Mouse (Mus musculus) heart, embryonic 14.5 days (tissue): Measurements from ENCODE around the gene Gast. TPM values are rescaled to one million over a fixed set of nuclear protein-coding genes. Genes with fewer than 3 reads are reported as not detected.

Experiments
- ATAC-seq: fragments of 200-750 bp; cut with Nextera tagmentation; 2 replicates; pipeline ENCODE4 v1.8.0; 2017; ENCODE audit warnings: low read depth, moderate TSS enrichment; ENCODE audit not compliant: insufficient number of reproducible peaks, insufficient read depth, low FRiP score
- H3K27ac ChIP-seq, 2 experiments: fragments of 200-500 bp in 1 of 2; fragments of 300-500 bp in 1 of 2; sonication (generic) in 1 of 2; replicated peaks in 1 of 2; 2 replicates each; pipeline ENCODE4 v1.5.1; 2012 to 2014; ENCODE audit warnings: low read depth in 2 of 2, low read length in 2 of 2, control low read depth in 1 of 2, mild to moderate bottlenecking in 1 of 2, mixed read lengths in 1 of 2; ENCODE audit not compliant: control insufficient read depth in 1 of 2, insufficient read depth in 1 of 2
- H3K27me3 ChIP-seq: fragments of 300-500 bp; sonication (generic); 2 replicates; pipeline ENCODE4 v1.6.1; 2014; ENCODE audit warnings: mild to moderate bottlenecking, low read length, control low read depth; ENCODE audit not compliant: control insufficient read depth, insufficient read depth
- H3K36me3 ChIP-seq: fragments of 300-500 bp; sonication (generic); 2 replicates; pipeline ENCODE4 v1.6.1; 2014; ENCODE audit warnings: mild to moderate bottlenecking, control low read depth, low read length, mixed read lengths; ENCODE audit not compliant: control insufficient read depth, insufficient read depth
- H3K4me1 ChIP-seq, 2 experiments: fragments of 200-500 bp in 1 of 2; fragments of 300-500 bp in 1 of 2; sonication (generic) in 1 of 2; 2 replicates each; pipeline ENCODE4 v1.6.1; 2012 to 2014; ENCODE audit warnings: low read length in 2 of 2, control low read depth in 1 of 2, mixed read lengths in 1 of 2; ENCODE audit not compliant: control insufficient read depth in 2 of 2, insufficient read depth in 2 of 2
- H3K4me2 ChIP-seq: fragments of 300-500 bp; sonication (generic); 2 replicates; pipeline ENCODE4 v1.6.1; 2014; ENCODE audit warnings: mild to moderate bottlenecking, low read length
- H3K4me3 ChIP-seq, 2 experiments: fragments of 200-500 bp in 1 of 2; fragments of 300-500 bp in 1 of 2; sonication (generic) in 1 of 2; 2 replicates each; pipeline ENCODE4 v1.5.1; 2012 to 2014; ENCODE audit warnings: low read length in 2 of 2, mild to moderate bottlenecking in 2 of 2, control low read depth in 1 of 2, low read depth in 1 of 2, moderate library complexity in 1 of 2; ENCODE audit not compliant: control insufficient read depth in 1 of 2, insufficient read depth in 1 of 2
- H3K9ac ChIP-seq: fragments of 300-500 bp; sonication (generic); 2 replicates; pipeline ENCODE4 v1.6.1; 2014; ENCODE audit warnings: mild to moderate bottlenecking, low read length
- H3K9me3 ChIP-seq: fragments of 300-500 bp; sonication (generic); 2 replicates; pipeline ENCODE4 v1.6.1; 2016; ENCODE audit warnings: low read length, control low read depth; ENCODE audit not compliant: control insufficient read depth
- WGBS: fragments of 180-500 bp; shearing (Covaris S2); extraction: QIAGEN DNeasy Blood & Tissue Kit; methylation state at CpG from one replicate; pipeline ENCODE4 v1.1.7; 2014; 5-methylcytosine and 5-hydroxymethylcytosine counted together
- polyA plus RNA-seq: library from polyadenylated mRNA; unstranded; fragments of >200 nt; fragmentation: Nextera tagmentation; extraction: Ambion mirVana; gene quantifications from 2 replicates; pipeline ENCODE4 v1.2.1, GENCODE M21; 2014

Gene Gast
- not detected in 2 replicates for polyA plus RNA-seq

DNA sequence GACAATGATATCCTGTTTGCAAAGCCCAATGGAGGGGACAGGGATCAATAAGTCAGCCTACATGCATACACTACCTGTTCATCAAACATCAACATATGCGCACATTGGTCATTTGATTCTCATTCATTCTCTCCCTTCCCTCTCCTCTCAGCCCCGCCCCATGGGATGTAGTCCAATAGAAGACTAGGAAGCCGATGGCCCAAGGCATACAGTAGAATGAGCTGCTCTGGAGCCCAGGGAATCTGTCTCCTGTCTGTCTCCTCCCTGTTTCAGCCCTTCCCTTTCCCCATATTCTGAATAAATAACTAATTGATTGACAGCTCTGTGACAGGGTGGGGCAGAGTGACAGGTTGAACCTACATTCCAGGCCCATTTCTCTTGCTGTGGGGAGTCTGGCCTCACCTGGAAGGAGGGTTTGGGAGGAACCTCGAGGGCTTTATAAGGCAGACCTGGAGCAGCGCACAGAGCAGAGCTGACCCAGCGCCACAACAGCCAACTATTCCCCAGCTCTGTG, at the start of gene Gast:
Gene Gast, plus strand, starts transcription at position 464 of the 514 bp plus-strand sequence.
- Histone ChIP-seq H3K9ac (no peak within 1 kb of the TSS), H3K4me2 (no peak within 1 kb of the TSS), H3K9me3 (no peaks in the 10 kb centered on the region), H3K4me3 (no peak within 1 kb of the TSS), H3K36me3 (no peaks in the 10 kb centered on the region), H3K27me3 (no peaks in the 10 kb centered on the region), H3K27ac (no peak within 1 kb of the TSS), H3K4me1 (peaks cover 0 to 4% of the 10 kb centered on the region in 2 experiments; a peak in 2 of 4 replicates)
- ATAC-seq: no peak
- WGBS: 80% methylated on average over 6 of the region's 6 CpGs

- no peak overlapping the region for H3K4me3 ChIP-seq
- H3K36me3 ChIP-seq: no peaks in the 10 kb centered on the region
- WGBS: 85% methylated on average over 4 of the region's 4 CpGs
- no peak overlapping the region for H3K9ac ChIP-seq
- no peaks in the 10 kb centered on the region for H3K9me3 ChIP-seq
- no peak overlapping the region for H3K27ac ChIP-seq
- H3K4me2 ChIP-seq: no peak overlapping the region
- no peaks in the 10 kb centered on the region for H3K27me3 ChIP-seq
- H3K4me1 ChIP-seq: peaks cover 3 to 9% of the 10 kb centered on the region in 2 experiments; a peak in 1 of 4 replicates
- no peak for ATAC-seq
Measured at GRCm38 (mm10) chr11:100284988-100285387, 49.2 kb upstream of the Gast start.

DNA sequence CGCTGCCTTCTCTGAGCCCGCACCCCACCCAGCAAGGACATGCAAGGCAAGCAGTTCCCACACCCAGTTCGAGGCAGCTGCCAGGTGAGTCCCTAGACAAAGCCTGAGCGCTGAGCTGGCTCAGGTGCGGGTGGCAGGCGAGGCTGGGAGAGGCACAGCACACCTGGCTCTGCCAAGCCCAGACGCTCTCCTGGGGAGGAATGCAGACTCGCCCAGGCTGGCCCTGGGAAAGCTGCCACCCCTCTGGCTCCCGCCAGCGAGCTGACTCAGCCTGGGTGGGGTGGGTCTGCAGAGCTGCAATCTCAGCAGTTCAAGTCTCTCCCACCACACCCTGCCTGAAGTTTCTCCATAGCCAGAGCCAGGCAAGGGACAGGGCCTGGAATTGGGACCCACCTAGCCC, 47.2 kb upstream of the Gast start:
- H3K27me3 ChIP-seq: no peaks in the 10 kb centered on the region
- no peak overlapping the region for H3K27ac ChIP-seq
- no peak overlapping the region for H3K4me3 ChIP-seq
- ATAC-seq: no peak
- H3K36me3 ChIP-seq: no peaks in the 10 kb centered on the region
- peaks cover 12 to 17% of the 10 kb centered on the region in 2 experiments; a peak in 3 of 4 replicates for H3K4me1 ChIP-seq
- no peak overlapping the region for H3K4me2 ChIP-seq
- no peaks in the 10 kb centered on the region for H3K9me3 ChIP-seq
- H3K9ac ChIP-seq: no peak overlapping the region
- 38% methylated on average over 10 of the region's 10 CpGs for whole genome bisulfite sequencing

- Histone ChIP-seq H3K9me3 (no peaks in the 10 kb centered on the region), H3K4me3 (no peak overlapping the region), H3K4me1 (peaks cover 12 to 17% of the 10 kb centered on the region in 2 experiments; a peak in 3 of 4 replicates), H3K9ac (no peak overlapping the region), H3K36me3 (no peaks in the 10 kb centered on the region), H3K27ac (no peak overlapping the region), H3K27me3 (no peaks in the 10 kb centered on the region), H3K4me2 (no peak overlapping the region)
- 75% methylated on average over 6 of the region's 6 CpGs for WGBS
- no peak for ATAC-seq
Measured at GRCm38 (mm10) chr11:100288942-100289341, 45.3 kb upstream of the Gast start.

- H3K36me3 ChIP-seq: no peaks in the 10 kb centered on the region
- no peak overlapping the region for H3K9ac ChIP-seq
- H3K27ac ChIP-seq: 0 out of 4 replicates have a peak overlapping the region, but pooled peaks of 1 of the 2 experiments have one; percentile 6
- ATAC-seq: no peak
- H3K27me3 ChIP-seq: no peaks in the 10 kb centered on the region
- peaks cover 12 to 17% of the 10 kb centered on the region in 2 experiments; a peak in 3 of 4 replicates for H3K4me1 ChIP-seq
- no peaks in the 10 kb centered on the region for H3K9me3 ChIP-seq
- H3K4me3 ChIP-seq: no peak overlapping the region
- no peak overlapping the region for H3K4me2 ChIP-seq
- whole genome bisulfite sequencing: 47% methylated on average over 5 of the region's 5 CpGs
Measured at GRCm38 (mm10) chr11:100290235-100290634, 44.0 kb upstream of the Gast start.

DNA sequence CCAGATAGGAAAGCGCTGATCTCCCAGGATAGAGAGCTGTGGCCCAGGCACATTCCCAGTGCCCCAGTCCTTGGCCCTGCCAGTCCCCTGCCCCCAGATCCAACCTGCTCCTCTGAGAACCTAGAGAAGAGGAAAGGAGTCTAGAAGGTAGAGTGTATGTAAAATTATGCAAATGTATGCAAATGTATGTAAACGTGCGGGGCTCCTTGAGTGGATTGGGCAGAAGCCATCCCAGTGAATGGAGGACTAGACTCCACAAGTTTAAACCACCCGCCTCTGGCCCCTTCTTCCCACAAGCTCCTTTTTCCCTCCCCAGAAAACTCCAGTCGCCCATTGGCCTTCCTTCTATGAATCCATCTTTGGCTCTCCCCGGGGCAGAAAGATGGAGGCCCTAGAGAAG, 41.3 kb upstream of the Gast start:
- 58% methylated on average over 6 of the region's 6 CpGs for WGBS
- no peak for ATAC-seq

DNA sequence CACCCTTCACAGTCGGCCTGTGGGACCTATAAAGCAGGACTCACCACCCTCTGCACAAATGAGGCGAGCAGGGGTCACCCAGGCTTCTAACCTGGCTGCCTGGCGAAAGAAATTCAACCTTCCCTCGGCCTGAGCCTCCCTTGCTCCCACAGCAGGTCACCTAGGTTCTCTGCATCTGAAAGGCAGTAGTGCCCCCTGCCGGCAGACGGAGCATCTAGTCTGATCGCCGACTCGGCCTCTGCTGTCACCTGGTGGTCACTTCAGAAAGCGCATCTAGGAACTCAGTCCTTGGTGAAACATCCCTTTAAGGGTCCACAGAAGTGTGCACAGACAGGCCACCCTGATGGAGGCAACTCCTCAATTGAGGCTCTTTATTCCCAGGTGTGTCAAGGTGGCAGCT, 38.9 kb upstream of the Gast start:
- Histone ChIP-seq H3K4me3 (no peak overlapping the region), H3K9me3 (no peaks in the 10 kb centered on the region), H3K4me1 (peaks cover 5 to 7% of the 10 kb centered on the region in 2 experiments; a peak in 3 of 4 replicates), H3K4me2 (no peak overlapping the region), H3K36me3 (no peaks in the 10 kb centered on the region), H3K27ac (no peak overlapping the region), H3K9ac (no peak overlapping the region), H3K27me3 (peaks cover 5% of the 10 kb centered on the region; the same call in 1 of the 2 replicates)
- WGBS: 8% methylated on average over 10 of the region's 10 CpGs
- ATAC-seq: no peak

More for the DNA sequence above, 41.3 kb upstream of the Gast start:
- no peak overlapping the region for H3K27ac ChIP-seq
- H3K4me3 ChIP-seq: no peak overlapping the region
- H3K36me3 ChIP-seq: no peaks in the 10 kb centered on the region
- H3K9me3 ChIP-seq: no peaks in the 10 kb centered on the region
- H3K9ac ChIP-seq: no peak overlapping the region
- H3K27me3 ChIP-seq: peaks cover 5% of the 10 kb centered on the region; the same call in 1 of the 2 replicates
- H3K4me1 ChIP-seq: peaks cover 12 to 17% of the 10 kb centered on the region in 2 experiments; a peak in 3 of 4 replicates
- H3K4me2 ChIP-seq: no peak overlapping the region

DNA sequence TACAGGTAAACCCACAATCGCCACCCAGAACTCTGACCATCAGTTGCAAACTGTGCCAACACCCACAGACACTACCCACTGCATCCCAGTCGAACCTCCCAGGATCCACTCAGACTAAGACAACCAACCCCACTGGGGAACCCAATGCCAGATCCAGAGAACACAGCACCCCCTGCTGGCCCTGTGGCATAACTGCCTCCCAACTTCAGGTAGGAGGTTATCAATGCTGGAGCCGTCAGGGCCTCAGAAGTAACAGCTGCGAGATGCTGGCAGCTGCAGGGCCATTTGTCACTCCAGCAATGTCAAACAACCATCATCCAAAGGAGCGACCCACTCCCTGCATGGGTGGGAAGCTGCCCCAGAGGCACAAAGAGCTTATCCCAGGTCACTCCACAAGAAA, 36.4 kb upstream of the Gast start:
- H3K27me3 ChIP-seq: peaks cover 5% of the 10 kb centered on the region; the same call in 1 of the 2 replicates
- H3K27ac ChIP-seq: no peak overlapping the region
- no peaks in the 10 kb centered on the region for H3K4me1 ChIP-seq
- no peak overlapping the region for H3K9ac ChIP-seq
- H3K4me2 ChIP-seq: peak overlapping the region; percentile 53
- 24% methylated on average over 5 of the region's 5 CpGs for WGBS
- H3K9me3 ChIP-seq: no peaks in the 10 kb centered on the region
- ATAC-seq: no peak
- H3K4me3 ChIP-seq: no peak overlapping the region
- no peaks in the 10 kb centered on the region for H3K36me3 ChIP-seq
